Comparison of ENCODE assay signal across 26 mouse cellular contexts in the genomic region with DNA sequence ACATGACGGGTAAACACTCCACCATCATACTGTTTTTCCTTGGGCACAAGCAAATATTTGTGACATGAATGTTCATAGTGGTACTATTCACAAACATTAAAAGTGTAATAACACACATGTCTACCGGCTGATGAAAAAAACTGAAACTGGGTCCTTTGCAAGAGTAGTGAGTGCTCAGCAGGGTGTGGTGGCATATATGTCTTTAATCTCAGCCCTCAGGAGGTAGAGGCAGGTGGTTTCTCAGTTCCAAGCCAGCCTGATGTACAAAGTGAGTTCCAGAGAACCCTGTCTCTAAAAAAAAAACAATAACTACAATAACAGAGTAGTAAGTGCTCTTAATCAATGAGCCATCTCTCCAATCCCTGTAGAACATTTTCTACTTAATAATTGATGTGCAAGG. TPM values are rescaled to one million over a fixed set of nuclear protein-coding genes. Genes with fewer than 3 reads are reported as not detected.
"Had no signal": no experiment of that assay in that cellular context is flagged by ENCODE, and none has a peak within 500 bp of the region (broad histone marks: within the 10 kb centered on the region; RNA-seq: fewer than 3 reads in every experiment).

No protein-coding gene starts in this region.

- H3K4me1 ChIP-seq: hindbrain, embryonic 10.5 days; hindbrain, embryonic 12.5 days; intestine, embryonic 15.5 days had no signal

- H3K36me3 ChIP-seq: heart, embryonic 10.5 days; heart, embryonic 12.5 days; hindbrain, embryonic 10.5 days; hindbrain, embryonic 12.5 days; intestine, embryonic 15.5 days; limb, embryonic 13.5 days; limb, embryonic 15.5 days had no signal

- H3K4me2 ChIP-seq: heart, embryonic 12.5 days; hindbrain, embryonic 12.5 days; hindbrain, embryonic 14.5 days; intestine, embryonic 15.5 days; limb, embryonic 13.5 days; limb, embryonic 15.5 days had no signal

- H3K9me3 ChIP-seq: heart, embryonic 10.5 days; heart, embryonic 12.5 days; hindbrain, embryonic 10.5 days; hindbrain, embryonic 12.5 days; intestine, embryonic 15.5 days; limb, embryonic 13.5 days; limb, embryonic 15.5 days had no signal

- ATAC-seq: hindbrain, embryonic 16.5 days; inflammation-experienced regulatory T-cells, adult 6 months; intestine, embryonic 15.5 days; intestine, postnatal 0 days had no signal

- H3K27me3 ChIP-seq: heart, embryonic 12.5 days; hindbrain, embryonic 12.5 days; intestine, embryonic 15.5 days; limb, embryonic 13.5 days; limb, embryonic 15.5 days had no signal

- DNase-seq: gastrocnemius, adult 2 months; gastrocnemius, postnatal 10 days; gastrocnemius, postnatal 25 days; heart, adult 18-20 months; heart, postnatal 10 days; heart, postnatal 4 days; kidney, adult 18-20 months; kidney, adult 8-10 months; kidney, postnatal 10 days; kidney, postnatal 25 days; kidney, postnatal 4 days; left cerebral cortex, postnatal 4 days had no signal

- H3K27ac ChIP-seq: gastrocnemius, adult 2 months; heart, embryonic 10.5 days; hindbrain, embryonic 10.5 days; hindbrain, embryonic 12.5 days; hindbrain, embryonic 14.5 days; intestine, embryonic 15.5 days; layer of hippocampus, adult 2 months; limb, embryonic 13.5 days; limb, embryonic 15.5 days had no signal

- H3K4me3 ChIP-seq: gastrocnemius, adult 2 months; heart, embryonic 10.5 days; heart, embryonic 12.5 days; hindbrain, embryonic 10.5 days; hindbrain, embryonic 12.5 days; intestine, embryonic 15.5 days; layer of hippocampus, adult 2 months; limb, embryonic 13.5 days; limb, embryonic 15.5 days had no signal

- H3K9ac ChIP-seq: heart, embryonic 12.5 days; hindbrain, embryonic 12.5 days; hindbrain, embryonic 14.5 days; intestine, embryonic 15.5 days; limb, embryonic 13.5 days; limb, embryonic 15.5 days had no signal

RNA-seq across cellular contexts. Expression of gene Nfe2, which starts 6.6 kb away (rescaled TPM):
- polyA plus RNA-seq: frontal cortex, adult 2 months had no signal

RNA-seq across cellular contexts. Expression of gene Gpr84, which starts 45.6 kb away (rescaled TPM):
- polyA plus RNA-seq: heart, embryonic 16.5 days; inflammation-experienced regulatory T-cells, adult 6 months; intestine, postnatal 0 days had no signal
